Mouse (Mus musculus) monocyte, adult 2 months (primary cell): ENCODE data around the gene Keap1.
"Not testable (repeated sequence)": the region's sequence is repeated elsewhere in the genome, so short reads cannot be mapped to it uniquely, and the experiment has no call there.

Source experiments
- DNase-seq, 2 experiments: peaks; one replicate each; pipeline ENCODE4 v3.0.0; 2022; ENCODE audit warnings: low spot score in 2 of 2, low read depth in 1 of 2

The Keap1 gene

DNA sequence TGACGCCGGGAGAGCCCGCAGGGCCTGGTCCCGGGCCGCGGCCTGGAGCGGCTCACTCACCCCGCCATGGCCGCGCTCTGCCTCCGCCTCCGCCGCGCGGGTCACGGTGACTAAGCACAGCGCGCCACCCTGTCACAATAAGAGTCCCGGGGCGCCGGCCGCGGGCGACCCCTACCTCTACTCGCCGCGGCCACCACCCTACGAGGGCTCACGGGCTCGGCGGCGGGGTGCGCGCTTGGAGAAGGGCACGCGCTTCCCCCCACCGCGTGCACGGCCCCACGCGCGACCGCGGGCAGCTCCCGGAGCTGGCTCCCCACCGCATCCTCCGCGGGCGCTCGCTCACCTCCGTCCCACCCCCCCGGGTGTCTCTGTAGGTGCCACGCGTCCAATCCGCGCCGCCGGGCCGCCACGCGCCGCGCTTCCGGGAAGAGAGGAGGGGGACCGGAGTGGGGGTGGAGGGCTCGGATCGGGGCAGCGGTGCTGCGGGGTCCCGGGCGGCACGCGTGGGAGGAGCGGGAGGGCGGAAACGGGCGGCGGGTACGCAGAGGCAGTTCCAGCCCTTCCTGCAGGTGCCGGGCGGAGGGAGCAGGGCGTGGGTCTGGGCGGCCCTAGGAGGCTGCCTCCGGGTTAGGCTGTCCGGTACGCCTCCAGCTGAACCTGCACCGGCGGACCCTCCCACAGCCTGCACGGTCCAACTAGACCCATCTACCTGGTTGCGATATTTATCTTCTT is at the start of gene Keap1:
Gene Keap1, minus strand, starts transcription at position 629 of the 732 bp plus-strand sequence.
- DNase-seq: peak in 1 of 2 experiments; percentile 59

DNA sequence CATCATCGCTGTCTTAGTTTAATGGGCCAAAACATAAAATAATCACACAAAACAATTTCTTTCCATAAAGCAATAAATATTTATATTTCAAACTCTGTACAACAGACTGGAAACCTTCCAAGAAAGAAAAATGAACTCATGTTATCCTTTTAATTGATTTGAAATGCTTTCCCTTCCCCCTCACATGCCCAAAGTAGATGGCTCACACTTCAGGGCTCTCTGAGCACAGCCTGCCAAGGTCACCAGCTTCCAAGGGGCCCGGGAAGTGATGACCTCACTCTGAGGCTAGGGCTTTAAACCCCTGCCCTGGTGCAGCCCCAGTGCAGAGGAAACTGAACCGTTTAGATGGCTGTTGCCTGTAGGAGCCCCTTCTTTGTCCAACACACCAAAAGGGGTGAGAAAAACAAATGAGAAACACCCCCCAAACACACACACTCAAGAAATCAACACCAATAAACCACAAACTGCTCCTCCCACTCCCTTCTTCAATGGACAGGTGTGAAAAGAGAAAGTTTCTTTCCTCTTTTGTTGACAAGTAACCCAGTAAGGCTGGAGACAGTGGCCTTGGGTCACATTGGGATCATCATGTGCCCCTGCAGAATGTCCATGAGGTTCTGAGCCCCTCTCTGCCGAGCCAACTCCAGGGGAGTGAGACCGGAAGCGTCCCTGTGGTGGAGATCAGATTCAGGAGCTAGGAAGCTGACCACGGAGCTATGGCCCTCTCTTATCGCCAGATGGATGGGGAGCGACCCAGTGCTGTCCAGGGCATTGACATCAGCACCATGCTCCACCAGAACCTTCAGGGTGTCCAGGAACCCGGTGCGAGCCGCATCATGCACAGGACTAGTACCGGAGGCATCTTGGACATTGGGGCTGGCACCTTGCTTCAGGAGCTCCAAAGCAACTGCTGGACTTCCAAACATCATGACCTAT is 49.5 kb upstream of the Keap1 start:
- peak in 1 of 2 experiments; percentile 14 for DNase-seq

DNA sequence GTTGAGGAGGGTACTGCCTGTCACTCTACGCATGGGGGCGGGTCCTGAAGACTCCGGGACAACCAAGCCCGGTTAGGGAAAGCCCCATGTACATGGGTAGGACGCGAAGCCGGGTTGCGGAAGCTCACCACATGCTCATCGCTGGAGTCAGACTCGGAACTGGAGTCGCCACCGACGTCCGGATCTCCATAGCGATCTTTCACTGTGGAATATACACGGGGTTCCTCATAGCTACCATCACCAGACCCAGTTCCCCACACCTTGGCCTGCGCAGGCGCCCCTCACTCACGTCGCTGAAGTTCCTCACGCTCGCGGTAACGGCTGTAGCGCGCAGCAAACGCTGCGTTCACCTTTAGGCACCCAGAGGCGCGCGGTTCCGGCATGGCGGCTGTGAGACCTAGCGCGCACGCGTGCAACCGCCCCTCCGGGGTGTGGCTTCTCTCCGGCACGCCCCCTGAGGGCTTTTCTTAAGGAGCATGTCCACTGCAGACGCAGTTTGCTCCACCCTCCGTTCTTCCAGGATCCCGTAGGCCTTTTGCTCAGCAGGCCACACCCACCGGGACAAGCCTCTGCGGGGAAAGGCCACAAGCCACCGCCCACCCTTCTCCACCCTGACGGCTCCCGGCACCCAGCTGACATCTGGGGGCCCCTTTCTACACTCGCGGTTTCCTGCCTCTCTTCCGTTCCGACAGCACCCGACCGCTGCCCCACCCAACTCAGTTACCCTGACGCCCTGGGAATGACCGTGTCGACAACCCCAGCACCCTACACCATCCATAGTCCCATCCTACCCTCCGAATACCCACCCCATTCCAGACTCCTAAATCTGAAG is 48.6 kb upstream of the Keap1 start, which contains the start of gene Kri1:
Gene Kri1, minus strand, starts transcription at position 399 of the 832 bp plus-strand sequence.
- DNase-seq: peak; percentile 97 to 98

DNA sequence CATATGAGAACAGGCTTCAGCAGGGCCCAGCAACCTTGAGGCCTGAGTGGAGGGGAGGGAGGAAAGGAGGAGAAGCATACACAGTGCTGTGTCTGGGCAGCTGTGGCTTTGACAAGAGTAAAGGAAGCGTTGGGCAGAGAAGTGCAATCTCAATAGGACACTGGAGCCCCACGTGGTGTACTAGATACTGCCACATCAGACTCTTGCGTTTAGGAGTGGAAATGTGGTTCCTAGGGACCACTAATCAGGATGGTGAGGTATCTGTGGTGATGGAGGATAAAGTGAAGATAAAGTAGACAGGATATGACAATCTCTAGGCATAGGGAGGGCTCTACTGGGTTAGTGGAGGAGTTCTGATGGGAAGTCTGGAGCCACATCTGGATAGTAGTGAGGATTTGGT is 47.6 kb upstream of the Keap1 start:
- DNase-seq: no peak

DNA sequence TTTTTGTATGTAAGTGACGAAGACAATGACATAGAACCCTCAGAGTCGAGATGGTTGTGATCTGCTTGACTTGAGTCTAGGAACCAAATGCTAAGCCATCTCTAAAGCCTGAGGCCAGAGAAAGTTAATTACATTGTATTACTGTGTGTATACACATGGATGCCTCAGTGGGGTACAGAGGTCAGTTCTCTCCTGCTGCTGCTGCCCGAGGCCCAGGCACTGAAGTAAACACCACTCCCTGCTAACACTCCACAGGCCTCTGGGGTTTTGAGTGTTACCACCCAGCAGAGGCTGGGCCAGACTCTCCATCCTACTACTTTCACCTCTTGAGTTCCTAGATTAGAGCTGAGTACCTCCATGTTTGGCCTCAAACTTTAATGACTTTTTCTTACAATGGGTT is 44.8 kb upstream of the Keap1 start:
- DNase-seq: no peak

DNA sequence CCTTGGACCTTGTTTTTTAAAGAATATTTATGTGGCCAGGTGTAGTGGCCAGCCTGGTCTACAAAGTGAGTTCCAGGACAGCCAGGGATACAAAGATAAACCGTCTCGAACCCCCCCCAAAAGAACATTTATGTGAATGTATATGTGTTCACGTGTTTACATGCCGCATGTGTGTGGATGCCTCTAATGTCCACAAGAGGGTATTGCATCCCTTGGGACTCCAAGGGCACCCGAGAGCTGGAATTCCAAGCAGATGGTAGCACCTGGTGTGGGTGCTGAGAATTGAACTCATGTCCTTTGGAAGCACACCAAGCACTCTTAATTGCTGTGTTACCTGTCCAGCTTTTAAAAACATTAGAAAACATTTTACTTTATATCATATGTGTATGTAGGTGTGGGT is 44.4 kb upstream of the Keap1 start:
- DNase-seq: no peak

DNA sequence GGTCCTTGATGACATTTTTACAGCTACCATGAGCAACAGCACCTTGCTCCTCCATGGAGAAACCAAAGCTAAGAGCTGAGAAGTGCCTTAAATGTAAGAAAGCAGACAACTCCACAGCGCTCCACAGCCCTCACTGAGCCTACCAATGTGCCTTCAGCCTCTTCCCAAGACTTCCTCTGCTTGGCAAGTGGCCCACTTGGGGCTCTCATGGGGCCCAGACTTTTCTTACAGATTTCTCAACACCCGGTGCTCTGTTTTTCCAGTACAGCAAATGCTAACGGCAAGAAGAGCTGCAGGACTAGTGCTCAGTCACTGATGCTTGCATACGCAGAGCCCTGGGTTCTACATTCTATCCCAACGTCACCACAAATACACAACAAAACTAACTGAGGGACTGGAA is 38.6 kb upstream of the Keap1 start:
- no peak for DNase-seq

DNA sequence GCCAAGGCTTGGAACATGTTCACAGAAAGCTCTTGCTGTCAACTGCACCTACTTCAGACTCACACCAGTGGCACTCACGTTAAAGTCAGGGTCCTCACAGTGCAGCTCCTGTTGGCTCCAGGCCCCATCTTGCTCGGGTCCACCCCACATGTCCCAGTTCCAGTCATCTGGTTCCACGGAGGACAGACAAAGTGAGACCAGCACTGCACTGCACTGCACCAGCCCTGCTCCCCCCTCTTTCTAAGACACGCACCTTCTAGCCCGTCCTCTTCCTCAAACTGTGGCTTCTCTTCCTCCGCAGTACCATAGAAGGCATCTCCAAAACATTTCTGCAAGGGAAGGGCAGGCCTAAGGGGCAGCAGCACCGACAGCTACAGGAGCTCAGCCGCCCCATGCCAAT is 37.1 kb upstream of the Keap1 start:
- no peak for DNase-seq

DNA sequence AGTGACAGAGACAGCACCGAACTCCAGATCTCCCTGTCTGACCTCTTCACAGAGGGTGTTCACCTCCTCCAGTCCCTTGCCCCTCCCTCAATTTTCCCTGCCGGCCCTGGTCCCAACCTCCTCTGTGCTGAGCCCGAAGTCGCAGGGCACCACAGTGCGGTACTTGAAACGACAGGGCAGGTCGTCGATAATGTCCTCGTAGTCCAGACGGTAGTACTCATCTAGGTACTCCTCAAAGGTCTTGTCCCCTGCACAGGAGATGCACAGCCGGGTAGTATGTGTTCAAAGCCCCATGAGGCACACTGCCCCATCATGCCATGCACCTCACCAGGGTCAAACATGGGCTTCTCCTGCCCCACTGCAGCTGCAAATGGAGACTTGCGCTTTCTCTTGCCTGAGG is 36.6 kb upstream of the Keap1 start:
- DNase-seq: no peak

DNA sequence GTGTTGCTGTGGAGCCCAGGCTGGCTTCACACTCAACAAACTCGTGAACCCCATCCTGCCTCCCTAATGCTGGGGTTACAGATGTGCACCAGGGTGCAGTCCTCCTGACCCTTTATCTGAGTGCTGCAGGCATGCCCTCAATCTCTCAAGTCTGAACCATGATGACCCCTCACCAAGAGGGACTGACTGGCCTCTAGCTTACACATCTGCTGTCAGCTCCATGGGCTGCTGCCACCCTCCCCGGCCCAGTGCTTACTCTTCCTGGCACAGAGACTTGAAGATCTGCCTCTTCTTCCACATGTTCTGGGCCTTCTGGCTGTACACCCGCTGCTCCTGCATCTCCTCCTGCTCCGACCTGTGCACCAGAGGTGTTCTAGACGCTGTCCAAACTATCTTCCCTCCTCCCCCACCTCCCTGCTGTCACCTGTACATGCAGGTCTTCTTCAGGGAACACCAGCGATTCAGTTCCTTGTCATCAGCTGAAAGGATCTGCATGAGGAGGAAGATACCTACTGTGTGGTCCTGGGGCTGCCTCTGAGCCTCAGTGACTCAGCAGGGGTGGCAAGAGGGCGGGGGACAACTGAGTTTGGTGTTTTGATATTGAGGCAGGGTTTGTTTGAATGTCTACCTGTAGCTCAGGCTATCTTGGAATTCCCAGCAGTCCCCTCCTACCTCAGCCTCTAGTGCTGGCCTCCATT is 36.0 kb upstream of the Keap1 start:
- no peak for DNase-seq

DNA sequence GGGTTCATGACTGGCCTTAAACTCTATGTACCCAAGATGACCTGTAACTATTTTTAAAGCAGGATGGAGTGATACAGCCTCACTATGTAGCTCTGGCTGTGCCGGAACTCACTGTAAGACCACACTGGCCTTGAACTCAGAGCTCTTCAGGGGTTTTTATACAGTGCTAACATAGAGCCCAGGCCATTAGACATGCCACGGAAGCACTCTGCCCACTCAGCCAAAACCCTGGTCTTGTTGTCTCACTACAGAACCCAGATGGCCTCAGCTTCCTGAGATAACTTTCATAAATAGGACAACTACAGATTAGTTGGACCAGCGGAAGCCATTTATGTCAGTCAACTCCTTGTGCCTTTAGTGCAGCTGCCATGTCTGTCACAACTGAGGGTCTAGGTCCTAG is 35.2 kb upstream of the Keap1 start:
- no peak for DNase-seq

DNA sequence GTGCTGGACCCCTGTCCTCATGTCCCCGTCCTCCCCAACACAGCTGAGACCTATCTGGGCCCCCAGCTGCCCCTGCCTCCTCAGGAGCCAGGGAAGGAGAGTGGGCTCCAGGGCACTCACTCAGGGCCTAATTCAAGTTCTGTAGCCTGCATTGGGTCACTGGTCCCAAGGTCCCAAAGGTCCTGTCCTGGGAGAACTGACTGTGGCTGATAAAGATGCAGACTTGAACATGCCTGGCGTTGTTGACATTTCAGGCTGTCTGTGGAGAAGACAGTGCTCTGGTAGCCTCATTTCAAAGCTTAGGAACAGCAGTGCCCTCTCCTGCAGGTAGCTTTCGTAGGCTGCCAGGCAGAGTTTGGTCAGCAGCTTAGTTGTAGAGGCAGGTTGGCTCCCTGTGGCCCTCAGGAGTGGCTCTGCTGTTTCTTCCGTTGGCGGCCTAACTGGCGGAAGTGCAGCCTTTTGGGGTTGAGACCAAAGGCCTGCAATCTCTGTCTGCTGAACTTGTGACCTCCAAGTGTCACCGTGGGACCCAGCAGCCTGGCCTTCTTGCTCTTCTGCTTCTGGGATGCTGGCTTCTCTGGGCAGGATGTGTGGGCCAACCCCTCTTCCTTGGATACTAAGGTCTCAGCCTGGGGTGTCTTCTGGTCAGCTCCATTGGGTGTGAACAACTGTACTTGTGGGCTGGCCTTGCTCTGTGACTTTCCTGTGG is 34.5 kb upstream of the Keap1 start:
- DNase-seq: no peak

DNA sequence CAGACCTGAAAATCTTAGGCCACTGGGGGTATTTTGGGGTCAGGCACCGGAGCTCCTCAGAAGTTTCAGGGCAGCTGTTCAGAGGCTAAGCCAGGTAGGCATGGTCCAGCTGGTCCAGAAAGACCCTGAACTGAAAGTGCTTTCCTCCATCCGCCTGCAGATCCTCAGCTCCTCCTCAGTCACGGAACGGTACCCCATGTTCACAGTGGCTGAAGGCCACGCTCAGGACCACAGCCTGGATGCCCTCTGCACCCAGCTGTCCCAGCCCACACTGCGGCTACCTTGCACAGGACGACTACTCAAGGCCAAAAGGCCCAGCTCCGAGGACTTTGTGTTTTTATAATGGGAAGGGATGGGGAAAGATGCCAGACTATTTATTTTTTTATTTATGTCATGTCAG is 33.9 kb upstream of the Keap1 start:
- DNase-seq: no peak

DNA sequence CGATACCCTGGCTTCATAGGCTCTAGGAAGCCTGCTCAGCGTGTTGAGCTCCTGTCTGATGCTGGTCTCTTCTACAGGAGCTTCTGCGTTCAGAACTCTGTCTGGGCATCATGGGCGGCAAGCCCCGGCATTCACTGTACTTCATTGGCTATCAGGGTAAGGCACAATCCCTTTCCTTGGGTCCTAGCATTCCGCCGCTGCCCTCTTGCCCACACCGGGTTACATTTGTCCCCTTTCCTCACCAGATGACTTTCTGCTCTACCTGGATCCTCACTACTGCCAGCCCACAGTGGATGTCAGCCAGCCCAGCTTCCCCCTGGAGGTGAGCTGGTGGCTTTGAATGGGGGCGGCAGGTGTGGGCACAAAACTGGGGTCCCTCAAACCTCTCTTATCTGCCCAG is 33.2 kb upstream of the Keap1 start:
- DNase-seq: no peak

DNA sequence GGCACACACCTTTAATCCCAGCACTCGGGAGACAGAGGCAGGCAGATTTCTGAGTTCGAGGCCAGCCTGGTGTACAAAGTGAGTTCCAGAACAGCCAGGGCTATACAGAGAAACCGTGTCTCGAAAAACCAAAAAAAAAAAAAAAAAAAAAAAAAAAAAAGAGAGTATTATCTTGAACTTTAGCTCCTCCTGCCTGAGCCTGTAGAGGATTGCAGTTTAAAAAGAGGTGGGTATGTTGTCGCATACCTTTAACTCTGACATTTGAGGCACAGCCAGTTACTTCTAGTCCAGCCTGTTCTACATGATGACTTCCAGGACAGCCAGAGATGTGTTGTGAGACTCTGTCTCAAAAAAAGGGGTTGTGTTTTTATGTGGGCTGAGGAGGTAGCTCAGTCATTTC is 30.4 kb upstream of the Keap1 start:
- not testable (repeated sequence) for DNase-seq

DNA sequence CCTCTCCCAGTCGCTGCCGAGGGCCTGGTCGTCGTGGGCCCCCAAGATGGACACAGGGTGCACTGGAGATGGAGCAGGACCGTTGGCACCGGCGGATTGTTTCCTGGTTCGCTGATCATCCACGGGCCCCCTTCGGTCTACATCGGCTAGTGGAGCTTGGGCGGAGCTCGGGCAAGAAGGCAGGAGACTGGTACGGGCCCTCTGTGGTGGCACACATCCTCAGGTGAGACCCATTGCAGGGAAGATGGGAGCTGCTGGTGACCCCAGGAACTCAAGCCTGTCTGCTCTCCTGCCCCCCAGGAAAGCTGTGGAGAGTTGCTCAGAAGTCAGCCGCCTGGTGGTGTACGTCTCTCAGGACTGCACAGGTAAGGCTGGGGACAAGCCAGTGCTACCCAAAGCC is 29.1 kb upstream of the Keap1 start:
- DNase-seq: no peak

DNA sequence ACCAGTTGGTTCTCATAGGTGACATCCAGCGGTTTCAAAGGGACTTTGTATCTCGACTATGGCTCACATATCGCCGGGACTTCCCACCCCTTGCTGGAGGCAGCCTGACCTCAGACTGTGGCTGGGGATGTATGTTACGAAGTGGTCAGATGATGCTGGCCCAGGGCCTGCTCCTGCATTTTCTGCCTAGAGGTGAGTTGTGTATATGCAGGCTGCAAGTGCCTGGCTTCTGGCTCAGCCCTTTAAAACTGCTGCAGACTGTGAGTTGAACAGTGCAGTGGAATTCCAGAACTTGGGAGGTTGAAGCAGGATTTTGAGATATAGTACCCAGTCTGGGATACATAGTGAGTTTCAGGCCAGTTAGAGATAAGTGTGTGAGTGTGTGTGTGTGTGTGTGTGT is 27.7 kb upstream of the Keap1 start:
- no peak for DNase-seq

DNA sequence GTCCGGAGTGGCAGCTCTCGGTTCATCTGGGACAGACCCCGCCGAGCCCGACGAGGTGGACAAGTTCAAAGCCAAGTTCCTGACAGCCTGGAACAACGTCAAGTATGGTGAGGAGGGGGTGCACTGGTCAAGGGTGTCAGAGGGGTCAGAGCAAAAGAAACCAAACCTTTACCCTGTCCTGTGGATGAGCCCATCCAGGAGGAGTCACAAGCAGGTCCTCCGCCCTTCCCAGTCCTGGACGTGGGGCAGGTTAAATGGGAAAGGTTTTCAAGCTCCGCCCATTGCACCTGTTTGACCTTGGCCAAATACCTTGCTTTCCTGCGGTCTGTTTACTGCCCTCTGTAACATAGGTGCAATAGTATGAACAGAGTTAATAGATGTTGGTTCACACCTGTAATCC is 26.4 kb upstream of the Keap1 start:
- DNase-seq: no peak

DNA sequence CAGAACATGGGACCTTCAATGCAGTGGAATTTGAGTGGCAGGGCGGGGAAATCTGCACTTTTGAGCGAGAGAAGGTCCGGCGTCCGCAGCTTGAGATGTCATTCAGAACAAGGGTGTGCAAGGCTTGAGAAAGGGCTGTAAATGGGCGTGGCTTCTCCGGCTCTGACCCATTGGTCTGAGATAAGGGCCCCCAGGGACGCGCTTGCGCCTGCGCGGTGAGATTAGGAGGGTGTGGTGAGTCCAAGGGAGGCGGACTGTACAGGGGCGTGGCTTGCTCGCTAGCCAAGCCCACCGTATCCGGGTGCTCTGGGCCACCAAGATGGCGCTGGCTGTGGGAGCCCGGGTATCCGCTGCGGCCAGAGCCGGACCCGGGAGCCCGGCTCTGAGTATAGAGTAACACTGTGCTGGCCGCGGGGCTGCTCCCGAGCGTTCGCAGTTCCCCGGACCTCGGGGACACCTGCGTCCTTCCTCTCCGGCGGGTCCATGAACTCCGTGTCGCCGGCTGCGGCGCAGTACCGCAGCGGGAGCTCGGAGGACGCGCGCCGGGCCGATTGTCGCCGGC is 25.9 kb upstream of the Keap1 start, which contains the start of gene Atg4d:
Gene Atg4d, plus strand, starts transcription at position 294 of the 562 bp plus-strand sequence.
- peak; percentile 84 to 87 for DNase-seq
